In the genomic region with DNA sequence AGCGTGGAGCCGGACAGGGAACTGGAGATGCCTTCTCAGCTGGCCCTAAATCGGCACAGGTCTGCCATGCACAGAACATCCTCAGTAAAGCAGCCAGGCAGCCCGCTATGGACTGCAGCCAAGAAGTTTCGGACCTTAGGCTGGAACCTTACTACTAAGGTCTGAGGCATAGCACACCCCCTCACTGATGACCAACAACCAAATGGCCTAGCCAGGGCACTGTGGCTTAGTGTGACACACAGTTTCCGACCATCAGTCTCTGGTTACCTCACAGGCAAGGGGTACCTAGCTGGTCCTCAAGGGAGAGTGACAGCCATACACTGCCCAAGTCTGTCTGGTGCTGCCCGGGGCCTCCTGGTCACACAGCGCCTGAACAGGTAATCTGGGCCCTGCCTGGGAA, we compare ENCODE assay signal across 15 mouse cellular contexts.
DNase-seq lines count a peak whose midpoint lies in the region; ATAC-seq and TF ChIP-seq lines count a peak whose summit lies in the region.
"Had no signal": no experiment of that assay in that cellular context is flagged by ENCODE, and none has a peak within 500 bp of the region (broad histone marks: within the 10 kb centered on the region; RNA-seq: fewer than 3 reads in every experiment).

No protein-coding gene starts in this region.

- no peaks in the 10 kb centered on the region for H3K27me3 ChIP-seq in intestine, embryonic 16.5 days (replicated peaks; ENCODE audit: control insufficient read depth, insufficient read depth, low read length)
- H3K27me3 ChIP-seq in intestine, postnatal 0 days (replicated peaks; ENCODE audit: control insufficient read depth, insufficient read depth, low read length), result no peaks in the 10 kb centered on the region

- 85% methylated on average over 8 of the region's 8 CpGs for WGBS in intestine, embryonic 16.5 days
- WGBS in intestine, postnatal 0 days, result 89% methylated on average over 8 of the region's 8 CpGs

- no peak overlapping the region for H3K4me3 ChIP-seq in intestine, embryonic 16.5 days (ENCODE audit: low read length)
- H3K4me3 ChIP-seq in intestine, postnatal 0 days (ENCODE audit: low read depth, low read length), result no peak overlapping the region
- H3K4me3 ChIP-seq in brown adipose tissue, adult 24 weeks (ENCODE audit: insufficient read depth, low read depth, low read length), result no peak overlapping the region

- H3K4me2 ChIP-seq in intestine, embryonic 16.5 days (ENCODE audit: low read depth, low read length), result no peak overlapping the region
- no peak overlapping the region for H3K4me2 ChIP-seq in intestine, postnatal 0 days (replicated peaks; ENCODE audit: low read depth)

- no peaks in the 10 kb centered on the region for H3K9me3 ChIP-seq in intestine, embryonic 16.5 days (ENCODE audit: control insufficient read depth, low read length)
- H3K9me3 ChIP-seq in intestine, postnatal 0 days (ENCODE audit: control insufficient read depth), result no peaks in the 10 kb centered on the region

- no peak for TF ChIP-seq CTCF in intestine, postnatal 0 days (IDR thresholded peaks at IDR 0.05; ENCODE audit: low read depth)

- H3K36me3 ChIP-seq in intestine, embryonic 16.5 days (ENCODE audit: control insufficient read depth, insufficient read depth, low read length), result 0 out of 2 replicates have a peak, but pooled peaks cover 6% of the 10 kb centered on the region
- H3K36me3 ChIP-seq in intestine, postnatal 0 days (ENCODE audit: control insufficient read depth, insufficient read depth), result peaks cover 62% of the 10 kb centered on the region
- H3K36me3 ChIP-seq: G1E had no signal

- no peak overlapping the region for H3K27ac ChIP-seq in intestine, embryonic 16.5 days (ENCODE audit: low read length)
- H3K27ac ChIP-seq in intestine, postnatal 0 days (ENCODE audit: low read depth, low read length), result no peak overlapping the region
- 0 out of 2 replicates have a peak overlapping the region, but pooled peaks have one; percentile 47 for H3K27ac ChIP-seq in brown adipose tissue, adult 24 weeks (replicated peaks; ENCODE audit: low read depth, low read length)

- peaks cover 41% of the 10 kb centered on the region for H3K4me1 ChIP-seq in intestine, embryonic 16.5 days (ENCODE audit: control insufficient read depth, insufficient read depth, low read length)
- H3K4me1 ChIP-seq in intestine, postnatal 0 days (replicated peaks; ENCODE audit: control insufficient read depth, insufficient read depth, low read length), result no peaks in the 10 kb centered on the region
- H3K4me1 ChIP-seq in brown adipose tissue, adult 24 weeks (ENCODE audit: control insufficient read depth, insufficient read depth, insufficient read length, low read length), result peaks cover 54% of the 10 kb centered on the region

- no peak for ATAC-seq in intestine, embryonic 16.5 days
- no peak for ATAC-seq in intestine, postnatal 0 days

- peak; percentile 38 to 47 for DNase-seq in adrenal gland, adult 18-20 months (ENCODE audit: low spot score in 2 of 2)
- no peak for DNase-seq in adrenal gland, postnatal 10 days
- peak; percentile 74 for DNase-seq in 3134 (ENCODE audit: extremely low read depth, insufficient read length, low spot score)
- no peak for DNase-seq in cerebellum, postnatal 10 days
- DNase-seq in natural killer cell, adult 2 months (ENCODE audit: low spot score in 2 of 2), result no peak
- DNase-seq: cerebellum, postnatal 14 days; heart, postnatal 4 days; layer of hippocampus, postnatal 36 days; right cerebral cortex, postnatal 4 days; thymus, postnatal 25 days had no signal

- peak overlapping the region; percentile 23; the same call in 1 of the 2 replicates for H3K9ac ChIP-seq in intestine, embryonic 16.5 days (ENCODE audit: low read depth, low read length)
- H3K9ac ChIP-seq in intestine, postnatal 0 days (ENCODE audit: low read depth, low read length), result no peak overlapping the region
- H3K9ac ChIP-seq: liver, postnatal 0 days had no signal

Comparison
In these comparisons a context has a peak if more than half of its experiments do, and no peak if none do; other contexts are left out.
1. DNase-seq: peak in adrenal gland, adult 18-20 months (2 of 2) and 3134 (single experiment); none in adrenal gland, postnatal 10 days (single experiment), cerebellum, postnatal 10 days (0 of 2) and natural killer cell, adult 2 months (0 of 2).